In genomic region chr1:120158474-120159127, GRCm38 (mm10) we compare ENCODE assay signal across 23 mouse cellular contexts.
"Had no signal": no experiment of that assay in that cellular context is flagged by ENCODE, and none has a peak within 500 bp of the region (broad histone marks: within the 10 kb centered on the region; RNA-seq: fewer than 3 reads in every experiment).

No protein-coding gene starts in this region.

- H3K9ac ChIP-seq: forebrain, postnatal 0 days; heart, embryonic 12.5 days; hindbrain, embryonic 12.5 days; hindbrain, embryonic 14.5 days; intestine, embryonic 15.5 days; limb, embryonic 13.5 days; limb, embryonic 15.5 days had no signal

- H3K4me1 ChIP-seq: heart, embryonic 10.5 days; heart, embryonic 12.5 days; intestine, embryonic 15.5 days had no signal

- H3K9me3 ChIP-seq: heart, embryonic 10.5 days; heart, embryonic 12.5 days; hindbrain, embryonic 12.5 days; intestine, embryonic 15.5 days; limb, embryonic 15.5 days had no signal

- H3K27ac ChIP-seq: heart, embryonic 10.5 days; hindbrain, embryonic 12.5 days; hindbrain, embryonic 14.5 days; intestine, embryonic 15.5 days; layer of hippocampus, adult 2 months; left cerebral cortex, adult 2 months; limb, embryonic 13.5 days; limb, embryonic 15.5 days had no signal

- ATAC-seq: forebrain, postnatal 0 days; hindbrain, embryonic 16.5 days; inflammation-experienced regulatory T-cells, adult 6 months; intestine, embryonic 15.5 days; intestine, postnatal 0 days had no signal

- H3K36me3 ChIP-seq: heart, embryonic 10.5 days; hindbrain, embryonic 12.5 days; intestine, embryonic 15.5 days; limb, embryonic 13.5 days; limb, embryonic 15.5 days had no signal

- DNase-seq: forebrain, postnatal 0 days; gastrocnemius, postnatal 14 days; gastrocnemius, postnatal 36 days; heart, adult 18-20 months; heart, postnatal 14 days; heart, postnatal 36 days; kidney, adult 18-20 months; kidney, adult 8-10 months; kidney, postnatal 10 days; kidney, postnatal 25 days; kidney, postnatal 4 days had no signal

- H3K4me2 ChIP-seq: heart, embryonic 12.5 days; hindbrain, embryonic 12.5 days; hindbrain, embryonic 14.5 days; intestine, embryonic 15.5 days; limb, embryonic 13.5 days; limb, embryonic 15.5 days had no signal

- H3K4me3 ChIP-seq: heart, embryonic 10.5 days; heart, embryonic 12.5 days; hindbrain, embryonic 12.5 days; intestine, embryonic 15.5 days; layer of hippocampus, adult 2 months; left cerebral cortex, adult 2 months; limb, embryonic 13.5 days; limb, embryonic 15.5 days had no signal

- H3K27me3 ChIP-seq: heart, embryonic 12.5 days; hindbrain, embryonic 12.5 days; intestine, embryonic 15.5 days; limb, embryonic 13.5 days; limb, embryonic 15.5 days had no signal
